Mouse (Mus musculus) gastrocnemius, adult 2 months (tissue): ENCODE results near the gene S100a11. TPM values are rescaled to one million over a fixed set of nuclear protein-coding genes. Genes with fewer than 3 reads are reported as not detected.
"Not testable (repeated sequence)": the region's sequence is repeated elsewhere in the genome, so short reads cannot be mapped to it uniquely, and the experiment has no call there.

Experiments
- DNase-seq: peaks from one replicate; pipeline ENCODE4 v3.0.0; 2022
- H3K27ac ChIP-seq: fragments of 200-600 bp; 2 replicates; pipeline ENCODE4 v1.8.1; 2022; ENCODE audit warnings: mild to moderate bottlenecking
- H3K4me3 ChIP-seq: fragments of 200-600 bp; 2 replicates; pipeline ENCODE4 v1.8.1; 2022; ENCODE audit warnings: mild to moderate bottlenecking, moderate library complexity
- CTCF ChIP-seq: fragments of 200-600 bp; IDR thresholded peaks from 2 replicates; pipeline ENCODE4 v1.8.1; 2022; ENCODE audit warnings: antibody characterized with exemption, mild to moderate bottlenecking, moderate library complexity
- intact Hi-C: fragments of 180-260 bp; cut with DNase I; formaldehyde crosslinking; loops from one replicate; pipeline ENCODE4 v1.15.1; 2025
- long read RNA-seq, 2 experiments: library from polyadenylated mRNA; stranded (forward); transcript quantifications; one replicate each; pipeline ENCODE4 v2.0.0; 2021
- total RNA-seq, 2 experiments: library from RNA; stranded (reverse); gene quantifications; 2 replicates each; pipeline ENCODE4 v1.2.3; 2021

Gene S100a11
- total RNA-seq = 10 to 100 TPM; 27.0 to 48.3 TPM
- long read RNA-seq, experiment 1, transcript S100a11-201 (3 exons, 511 nt) = major isoform, 7 of 8 reads
- long read RNA-seq, experiment 1, partial matches to known transcripts = 1 of 8 reads
- long read RNA-seq, experiment 1, other reads (novel, unspliced or antisense) = 0 of 8 reads
- long read RNA-seq, experiment 2, transcript S100a11-201 (3 exons, 511 nt) = major isoform, 9 of 10 reads
- long read RNA-seq, experiment 2, partial matches to known transcripts = 1 of 10 reads
- long read RNA-seq, experiment 2, other reads (novel, unspliced or antisense) = 0 of 10 reads

DNA sequence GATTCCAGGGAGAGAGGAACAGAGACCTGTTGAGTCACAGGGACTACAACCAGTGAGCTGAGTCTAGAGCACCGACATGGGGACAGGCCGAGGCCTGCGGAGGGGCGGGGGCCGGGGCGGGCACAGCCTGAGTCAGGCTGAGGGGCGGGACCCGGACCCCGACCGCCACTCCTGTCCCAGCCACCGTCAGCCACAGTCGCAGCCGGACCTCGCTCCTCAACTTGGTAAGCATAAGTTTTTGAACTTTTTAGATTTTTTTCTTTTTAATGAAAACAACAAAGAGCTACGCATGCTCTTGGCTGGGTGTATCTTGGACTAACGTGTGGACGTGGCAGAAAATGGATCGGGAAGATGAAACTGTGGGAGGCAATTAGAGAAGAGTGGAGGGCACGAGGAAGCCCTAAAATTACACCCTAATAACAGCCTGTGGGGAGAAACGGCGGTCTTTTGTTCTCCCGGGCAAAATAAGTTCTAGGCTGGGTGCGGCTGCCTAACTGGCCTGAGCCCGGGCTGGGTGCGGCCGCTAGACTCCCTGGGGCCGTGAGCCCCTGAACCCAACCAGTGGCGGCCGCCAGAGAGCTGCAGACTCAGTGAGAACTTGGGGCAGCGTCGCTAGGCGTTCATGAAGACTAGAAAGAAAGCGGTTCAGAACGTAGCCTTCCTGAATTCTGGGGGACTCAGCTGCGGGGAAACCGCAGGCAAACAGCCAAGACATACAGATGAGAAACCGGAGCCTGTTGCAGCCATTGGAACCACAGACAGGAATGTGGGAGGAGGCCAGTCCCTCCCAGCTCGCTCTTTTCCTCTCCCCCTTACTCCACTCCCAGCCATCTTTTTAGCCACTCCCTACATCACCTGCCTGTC lies at the start of gene S100a11:
Gene S100a11 (plus strand): TSS at position 159 of the 864 bp plus-strand sequence.
- peak; percentile 18; the same call in 1 of the 2 replicates for TF ChIP-seq CTCF
- intact Hi-C loops = no loop called here
- peak; percentile 75 for DNase-seq
- H3K27ac ChIP-seq = peak within 1 kb of the TSS; percentile 90
- peak within 1 kb of the TSS; percentile 87 for H3K4me3 ChIP-seq

DNA sequence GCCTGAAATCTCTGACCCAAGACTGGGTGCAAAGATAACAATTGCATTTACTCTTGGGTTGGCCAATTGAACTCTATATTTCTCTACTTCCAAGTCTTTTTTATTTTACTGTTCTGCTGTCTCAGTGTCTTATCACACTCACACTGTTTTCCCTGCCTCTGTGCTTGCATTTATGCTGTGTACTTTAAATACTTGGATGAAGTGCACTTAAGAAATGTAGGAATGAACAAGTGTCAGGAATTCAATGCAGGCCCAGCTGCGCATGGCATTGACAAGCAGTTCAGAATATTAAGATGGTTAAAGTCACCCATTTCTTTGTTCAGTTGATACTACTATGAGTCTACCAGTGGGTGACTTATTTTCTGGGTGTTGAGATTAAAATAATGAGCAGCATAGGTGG lies 40.2 kb upstream of the S100a11 start:
- TF ChIP-seq CTCF = no peak
- Histone ChIP-seq H3K4me3 (no peak overlapping the region), H3K27ac (no peak overlapping the region)
- intact Hi-C loops = no loop called here
- no peak for DNase-seq

- no peak for TF ChIP-seq CTCF
- no peak overlapping the region for H3K27ac ChIP-seq
- intact Hi-C loops = no loop called here
- no peak for DNase-seq
- H3K4me3 ChIP-seq = no peak overlapping the region
These were observed 38.2 kb upstream of the S100a11 start for GRCm38 (mm10) chr3:93481982-93482616.

- Histone ChIP-seq H3K4me3 (no peak overlapping the region), H3K27ac (no peak overlapping the region)
- intact Hi-C loops = no loop called here
- no peak for DNase-seq
- TF ChIP-seq CTCF = no peak
These were observed 34.7 kb upstream of the S100a11 start for GRCm38 (mm10) chr3:93485611-93486010.

DNA sequence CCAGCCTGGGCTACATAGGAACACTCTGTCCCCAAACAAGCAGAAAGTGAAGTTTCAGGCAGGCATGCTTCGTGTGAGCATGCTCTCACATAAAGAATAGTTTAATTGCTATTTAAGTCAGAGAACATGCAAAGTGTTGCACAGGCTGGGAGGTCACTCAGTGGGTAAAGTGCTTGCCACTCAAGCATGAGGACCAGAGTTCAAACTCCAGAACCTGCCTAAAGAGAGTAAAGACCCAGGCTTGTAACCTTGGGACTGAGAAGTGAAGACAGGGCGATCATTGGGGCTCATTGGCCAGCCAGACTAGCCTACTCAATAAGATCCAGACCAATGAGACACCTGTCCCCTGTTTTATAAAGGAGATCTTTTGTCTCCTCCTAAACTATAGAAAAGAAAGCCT lies 31.7 kb upstream of the S100a11 start:
- Histone ChIP-seq H3K4me3 (no peak overlapping the region), H3K27ac (no peak overlapping the region)
- intact Hi-C loops = no loop called here
- DNase-seq = no peak
- no peak for TF ChIP-seq CTCF

GRCm38 (mm10) chr3:93492176-93492575 lies 28.1 kb upstream of the S100a11 start:
- Histone ChIP-seq H3K27ac (no peak overlapping the region), H3K4me3 (no peak overlapping the region)
- DNase-seq = no peak
- intact Hi-C loops = loop anchor here (5.0 kb wide), 1 partner anchor 360 kb away; no protein-coding TSS in a partner anchor
- TF ChIP-seq CTCF = no peak

DNA sequence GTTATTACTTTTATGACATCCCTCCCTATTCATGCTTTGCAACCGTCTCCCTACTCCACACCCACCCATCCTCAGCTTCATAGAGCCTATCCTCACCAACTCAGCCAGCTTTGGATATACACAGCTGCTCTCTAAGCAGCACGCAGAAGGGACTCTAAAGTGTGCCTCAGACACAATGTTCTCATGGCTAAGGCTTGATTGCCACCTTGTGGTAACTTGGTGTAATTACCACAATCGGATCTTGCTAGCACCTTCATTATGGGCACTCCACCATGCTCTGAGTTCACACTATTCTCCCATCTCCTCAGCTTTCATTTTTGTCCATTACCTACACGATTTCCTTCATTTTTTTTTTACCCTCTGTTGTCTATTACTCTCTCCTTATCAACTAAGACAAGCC lies 26.3 kb upstream of the S100a11 start:
- Histone ChIP-seq H3K27ac (no peak overlapping the region), H3K4me3 (no peak overlapping the region)
- peak; percentile 74 for TF ChIP-seq CTCF
- intact Hi-C loops = loop anchor here (1.0 to 5.0 kb wide), 2 partner anchors 132 to 362 kb away; no protein-coding TSS in a partner anchor
- no peak for DNase-seq

- intact Hi-C loops = loop anchor here (1.0 to 5.0 kb wide), 2 partner anchors 132 to 362 kb away; no protein-coding TSS in a partner anchor
- not testable (repeated sequence) for H3K4me3 ChIP-seq, DNase-seq, H3K27ac ChIP-seq
These were observed 25.5 kb upstream of the S100a11 start for GRCm38 (mm10) chr3:93494774-93495173.

DNA sequence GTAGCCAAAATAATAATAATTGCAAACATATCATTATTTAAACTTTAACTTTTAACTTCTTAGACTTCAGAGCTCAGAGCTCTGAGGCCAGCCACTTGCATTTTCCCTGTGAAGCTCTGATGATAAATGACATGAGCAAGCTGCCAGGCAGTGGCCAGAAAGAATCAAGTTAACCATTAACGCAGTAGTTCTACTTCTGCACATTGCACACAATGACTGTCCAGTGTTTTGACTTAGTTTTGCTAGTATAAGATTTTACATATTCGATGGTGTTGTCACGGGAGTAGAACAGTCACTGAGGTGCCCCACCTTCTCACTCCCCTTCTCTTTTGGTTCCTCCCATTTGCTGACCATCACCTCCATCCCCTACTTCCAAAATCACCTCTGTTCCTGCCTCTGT lies 23.2 kb upstream of the S100a11 start:
- H3K4me3 ChIP-seq = no peak overlapping the region
- intact Hi-C loops = no loop called here
- no peak for TF ChIP-seq CTCF
- no peak for DNase-seq
- H3K27ac ChIP-seq = no peak overlapping the region

DNA sequence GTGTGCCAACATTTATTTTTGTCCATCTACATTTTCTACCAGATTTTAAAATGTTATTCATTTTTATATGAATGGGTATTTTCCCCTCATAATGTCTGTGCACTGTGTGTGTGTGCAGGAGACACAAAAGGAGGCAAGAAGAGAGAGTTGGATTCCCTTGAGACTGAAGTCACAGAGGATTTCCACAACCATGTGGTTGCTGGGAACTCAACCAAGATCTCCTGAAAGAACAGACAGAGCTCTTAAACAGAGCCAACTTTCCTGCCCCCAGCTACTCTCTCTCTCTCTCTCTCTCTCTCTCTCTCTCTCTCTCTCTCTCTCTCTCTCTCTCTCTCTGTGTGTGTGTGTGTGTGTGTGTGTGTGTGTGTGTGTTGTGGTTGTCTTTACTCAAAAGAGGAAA lies 21.2 kb upstream of the S100a11 start:
- Histone ChIP-seq H3K4me3 (no peak overlapping the region), H3K27ac (no peak overlapping the region)
- intact Hi-C loops = no loop called here
- TF ChIP-seq CTCF = no peak
- no peak for DNase-seq

DNA sequence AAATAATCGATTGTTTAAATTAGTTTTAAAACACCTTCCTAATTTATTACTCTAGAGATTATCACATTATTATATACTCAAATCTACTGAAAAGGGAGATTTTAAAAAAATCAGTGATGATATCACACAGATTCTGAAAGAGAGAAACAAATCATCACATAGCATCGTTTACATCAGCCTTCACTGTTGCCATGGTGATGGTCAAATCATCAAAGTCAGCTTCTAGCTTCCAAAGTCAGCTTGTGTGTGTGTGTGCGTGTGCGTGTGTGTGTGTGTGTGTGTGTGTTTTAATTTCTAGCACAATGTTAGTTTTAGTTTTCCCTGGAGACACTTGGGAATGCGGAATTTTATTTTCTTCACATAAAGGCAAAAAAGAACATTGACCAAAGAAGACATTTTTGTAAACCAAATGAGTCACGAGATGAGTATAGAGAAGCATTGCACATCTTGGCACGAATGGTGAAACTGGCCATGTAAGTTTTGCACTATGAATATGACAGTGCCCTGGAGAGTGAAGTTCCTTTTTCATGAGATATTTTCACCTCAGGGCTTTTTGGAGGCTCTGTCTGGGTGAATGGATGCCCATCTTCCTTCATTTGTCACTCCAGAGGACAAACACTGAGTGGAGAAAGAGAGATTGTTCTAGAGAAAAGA lies 15.6 kb upstream of the S100a11 start:
- H3K4me3 ChIP-seq = no peak overlapping the region
- no peak for DNase-seq
- no peak overlapping the region for H3K27ac ChIP-seq
- TF ChIP-seq CTCF = no peak
- intact Hi-C loops = no loop called here
